Mouse (Mus musculus) limb, embryonic 15.5 days (tissue): ENCODE data around the gene A530084C06Rik. TPM values are rescaled to one million over a fixed set of nuclear protein-coding genes. Genes with fewer than 3 reads are reported as not detected.
A peak's percentile ranks its signal among the peaks of the same experiment; 100 is the strongest.

Experiments used
- ATAC-seq: fragments of 200-750 bp; cut with Nextera tagmentation; 2 replicates; pipeline ENCODE4 v1.8.0; 2017; ENCODE audit warnings: low read depth, moderate TSS enrichment; ENCODE audit not compliant: insufficient number of reproducible peaks, low FRiP score, low TSS enrichment
- H3K27ac ChIP-seq: fragments of 300-500 bp; sonication (generic); 2 replicates; pipeline ENCODE4 v1.5.1; 2015; ENCODE audit warnings: moderate library complexity, mild to moderate bottlenecking, inconsistent platforms
- H3K27me3 ChIP-seq: fragments of 300-500 bp; sonication (generic); 2 replicates; pipeline ENCODE4 v1.6.1; 2015; ENCODE audit warnings: inconsistent platforms
- H3K36me3 ChIP-seq: fragments of 300-500 bp; sonication (generic); 2 replicates; pipeline ENCODE4 v1.6.1; 2015; ENCODE audit warnings: inconsistent platforms
- H3K4me1 ChIP-seq: fragments of 300-500 bp; sonication (generic); 2 replicates; pipeline ENCODE4 v1.6.1; 2015; ENCODE audit warnings: inconsistent platforms
- H3K4me2 ChIP-seq: fragments of 300-500 bp; sonication (generic); 2 replicates; pipeline ENCODE4 v1.6.1; 2015; ENCODE audit warnings: mild to moderate bottlenecking, inconsistent platforms
- H3K4me3 ChIP-seq: fragments of 300-500 bp; sonication (generic); 2 replicates; pipeline ENCODE4 v1.5.1; 2015; ENCODE audit warnings: mild to moderate bottlenecking, inconsistent platforms
- H3K9ac ChIP-seq: fragments of 300-500 bp; sonication (generic); 2 replicates; pipeline ENCODE4 v1.6.1; 2015; ENCODE audit warnings: inconsistent platforms
- H3K9me3 ChIP-seq: fragments of 300-500 bp; sonication (generic); 2 replicates; pipeline ENCODE4 v1.6.1; 2016; ENCODE audit warnings: inconsistent platforms
- WGBS: fragments of 180-500 bp; shearing (Covaris S2); methylation state at CpG from one replicate; pipeline ENCODE4 v1.1.7; 2015; 5-methylcytosine and 5-hydroxymethylcytosine counted together
- polyA plus RNA-seq: library from polyadenylated mRNA; unstranded; fragments of >200 nt; fragmentation: Nextera tagmentation; extraction: Ambion mirVana; gene quantifications from 2 replicates; pipeline ENCODE4 v1.2.1, GENCODE M21; 2015

A530084C06Rik gene
- polyA plus RNA-seq, 1 experiment from 2014 or later = not detected

DNA sequence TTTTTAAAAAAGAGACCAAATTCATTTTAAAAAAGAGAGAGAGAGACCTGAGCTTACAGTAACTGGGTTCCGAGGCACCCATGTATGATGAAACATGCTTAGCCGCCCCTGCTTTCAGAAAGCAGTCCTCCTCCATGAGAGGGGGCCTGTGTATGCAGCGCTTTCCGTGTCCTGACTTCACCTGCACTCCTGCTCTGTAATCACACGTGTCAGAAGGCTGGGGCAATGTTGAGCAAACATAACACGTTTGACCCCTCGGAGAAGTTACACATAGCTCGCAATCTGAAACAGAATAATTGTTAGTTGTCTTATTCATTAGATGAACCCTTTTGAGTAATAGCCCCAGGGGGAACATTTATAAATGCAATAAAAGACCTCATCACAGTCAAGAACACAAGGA, 8.0 kb upstream of the A530084C06Rik start:
- Histone ChIP-seq H3K27ac (no peak overlapping the region), H3K4me2 (no peak overlapping the region), H3K27me3 (peaks cover 59% of the 10 kb centered on the region), H3K36me3 (no peaks in the 10 kb centered on the region), H3K9ac (no peak overlapping the region), H3K4me3 (no peak overlapping the region), H3K9me3 (no peaks in the 10 kb centered on the region), H3K4me1 (0 out of 2 replicates have a peak, but pooled peaks cover 2% of the 10 kb centered on the region)
- 58% methylated on average over 8 of the region's 8 CpGs for WGBS
- no peak for ATAC-seq

GRCm38 (mm10) chr13:31564394-31564793, 5.3 kb upstream of the A530084C06Rik start:
- Histone ChIP-seq H3K4me2 (no peak overlapping the region), H3K9me3 (no peaks in the 10 kb centered on the region), H3K4me3 (no peak overlapping the region), H3K4me1 (peaks cover 8% of the 10 kb centered on the region), H3K27ac (no peak overlapping the region), H3K27me3 (peaks cover 75% of the 10 kb centered on the region), H3K9ac (no peak overlapping the region), H3K36me3 (no peaks in the 10 kb centered on the region)
- no peak for ATAC-seq
- 33% methylated on average over 6 of the region's 6 CpGs for WGBS

DNA sequence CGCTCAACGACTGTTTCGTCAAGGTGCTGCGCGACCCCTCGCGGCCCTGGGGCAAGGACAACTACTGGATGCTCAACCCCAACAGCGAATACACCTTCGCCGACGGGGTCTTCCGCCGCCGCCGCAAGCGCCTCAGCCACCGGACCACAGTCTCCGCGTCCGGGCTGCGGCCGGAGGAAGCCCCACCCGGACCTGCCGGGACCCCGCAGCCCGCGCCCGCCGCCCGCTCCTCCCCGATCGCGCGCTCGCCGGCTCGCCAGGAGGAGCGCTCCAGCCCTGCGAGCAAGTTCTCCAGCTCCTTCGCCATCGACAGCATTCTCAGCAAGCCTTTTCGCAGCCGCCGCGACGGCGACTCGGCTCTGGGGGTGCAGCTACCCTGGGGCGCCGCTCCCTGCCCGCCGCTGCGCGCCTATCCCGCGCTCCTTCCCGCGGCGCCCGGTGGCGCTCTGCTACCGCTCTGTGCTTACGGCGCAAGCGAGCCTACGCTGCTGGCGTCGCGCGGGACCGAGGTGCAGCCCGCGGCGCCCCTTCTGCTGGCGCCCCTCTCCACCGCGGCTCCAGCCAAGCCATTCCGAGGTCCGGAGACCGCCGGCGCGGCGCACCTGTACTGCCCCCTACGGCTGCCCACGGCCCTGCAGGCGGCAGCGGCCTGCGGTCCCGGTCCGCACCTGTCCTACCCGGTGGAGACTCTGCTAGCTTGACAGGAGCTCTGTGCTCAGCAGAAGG, 449 bp upstream of the A530084C06Rik start:
- no peaks in the 10 kb centered on the region for H3K36me3 ChIP-seq
- under 1% methylated on average over 90 of the region's 92 CpGs for WGBS
- H3K4me3 ChIP-seq = peak overlapping the region; percentile 57
- H3K9me3 ChIP-seq = no peaks in the 10 kb centered on the region
- peak; percentile 56; the same call in 1 of the 2 replicates for ATAC-seq
- peak overlapping the region; percentile 99 for H3K4me2 ChIP-seq
- H3K27me3 ChIP-seq = peaks cover 94% of the 10 kb centered on the region
- H3K4me1 ChIP-seq = peaks cover 32% of the 10 kb centered on the region
- peak overlapping the region; percentile 37 for H3K9ac ChIP-seq
- no peak overlapping the region for H3K27ac ChIP-seq

DNA sequence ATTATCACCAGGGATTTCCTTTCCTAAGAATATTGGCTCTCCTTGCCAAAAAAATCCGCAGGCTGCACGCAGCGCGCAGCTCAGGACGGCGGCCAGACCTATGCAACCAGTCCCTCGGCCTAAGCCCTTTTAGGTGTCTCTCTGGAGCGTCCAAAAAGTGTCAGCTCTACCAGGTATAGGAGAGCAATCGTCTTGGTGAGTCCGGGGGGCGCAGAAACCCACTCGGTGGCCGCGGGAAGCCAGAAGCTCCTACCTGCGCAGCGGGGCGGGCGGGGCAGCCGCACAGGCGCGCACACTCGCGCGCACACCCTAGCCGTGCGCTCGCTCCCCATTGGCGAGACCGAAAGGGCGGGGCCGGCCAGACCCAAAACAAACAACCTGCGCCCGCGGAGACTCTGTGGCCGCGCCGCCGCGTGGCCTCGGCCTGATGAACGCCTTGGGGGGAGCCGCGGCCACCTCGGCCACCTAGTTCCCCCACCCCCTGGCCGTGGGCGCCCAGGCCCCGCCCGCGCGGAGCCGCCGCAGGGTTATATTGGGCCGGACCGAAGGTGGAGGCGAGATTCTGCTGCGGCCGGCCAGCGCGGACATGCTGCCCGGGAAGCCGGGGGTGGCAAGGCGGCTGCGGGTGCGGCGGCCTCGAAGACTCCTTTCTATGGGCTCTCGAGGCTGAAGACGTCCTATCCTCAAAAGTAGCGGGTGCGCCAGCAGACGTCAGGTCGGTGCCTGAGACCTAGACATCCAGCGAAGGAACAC, 1.2 kb downstream of the A530084C06Rik start:
- Histone ChIP-seq H3K4me2 (peak overlapping the region; percentile 99), H3K36me3 (no peaks in the 10 kb centered on the region), H3K9ac (peak overlapping the region; percentile 37; the same call in 1 of the 2 replicates), H3K4me1 (peaks cover 30% of the 10 kb centered on the region), H3K27ac (no peak overlapping the region), H3K4me3 (peak overlapping the region; percentile 57), H3K9me3 (no peaks in the 10 kb centered on the region), H3K27me3 (peaks cover 94% of the 10 kb centered on the region)
- ATAC-seq = no peak
- 1% methylated on average over 65 of the region's 73 CpGs for WGBS

GRCm38 (mm10) chr13:31556964-31557767, 2.0 kb downstream of the A530084C06Rik start:
- ATAC-seq = no peak
- 7% methylated on average over 24 of the region's 24 CpGs for WGBS
- Histone ChIP-seq H3K4me3 (peak overlapping the region; percentile 57), H3K9me3 (no peaks in the 10 kb centered on the region), H3K27ac (no peak overlapping the region), H3K4me1 (peaks cover 30% of the 10 kb centered on the region), H3K27me3 (peaks cover 86% of the 10 kb centered on the region), H3K36me3 (no peaks in the 10 kb centered on the region), H3K4me2 (peak overlapping the region; percentile 99), H3K9ac (no peak overlapping the region)

DNA sequence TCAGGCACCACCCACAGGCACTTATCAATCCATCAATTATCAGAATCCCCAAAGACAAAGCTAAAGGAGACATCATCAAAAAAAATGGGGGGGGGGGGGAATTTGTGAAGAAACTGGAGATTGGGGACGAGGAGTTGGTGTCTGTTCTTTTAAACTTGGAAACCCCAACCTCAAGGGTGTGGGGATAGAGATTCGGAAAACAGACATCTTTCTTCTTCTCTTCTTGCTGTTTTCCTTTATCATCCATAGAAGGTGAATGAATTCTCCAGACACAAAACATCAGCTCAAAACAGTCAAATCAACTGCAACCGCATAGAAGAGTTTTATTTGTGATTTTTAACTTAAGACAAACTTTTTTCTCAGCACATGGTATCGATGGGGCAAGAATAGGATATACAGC, 3.3 kb downstream of the A530084C06Rik start, which contains the start of gene Foxq1:
Foxq1 (plus strand) TSS at position 301 of the 400 bp plus-strand sequence.
- no peak within 1 kb of the TSS for H3K27ac ChIP-seq
- H3K4me3 ChIP-seq = no peak within 1 kb of the TSS
- no peak for ATAC-seq
- no peak within 1 kb of the TSS for H3K4me2 ChIP-seq
- peaks cover 30% of the 10 kb centered on the region for H3K4me1 ChIP-seq
- H3K9ac ChIP-seq = no peak within 1 kb of the TSS
- peaks cover 73% of the 10 kb centered on the region for H3K27me3 ChIP-seq
- H3K36me3 ChIP-seq = no peaks in the 10 kb centered on the region
- H3K9me3 ChIP-seq = no peaks in the 10 kb centered on the region
- 74% methylated on average over 4 of the region's 4 CpGs for WGBS

DNA sequence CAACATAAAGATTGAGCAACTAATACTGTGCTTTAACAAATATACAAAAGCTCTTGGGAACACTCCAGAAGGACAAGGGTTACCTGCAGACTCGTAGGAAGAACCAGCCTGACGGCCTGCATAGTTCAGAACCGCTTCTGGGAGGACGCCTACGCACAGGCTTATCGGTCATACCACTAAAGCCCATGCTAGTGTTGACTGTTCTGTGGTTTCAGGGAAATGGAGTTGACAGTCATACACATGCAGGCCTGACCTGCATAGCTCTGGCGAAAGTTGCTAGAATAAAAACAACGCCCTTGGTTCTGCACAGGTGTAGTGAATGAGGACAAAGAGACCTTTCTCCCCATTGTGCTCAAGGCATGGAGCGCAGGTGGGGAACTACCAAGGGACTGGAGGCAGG, 11.5 kb downstream of the A530084C06Rik start:
- Histone ChIP-seq H3K36me3 (no peaks in the 10 kb centered on the region), H3K4me3 (no peak overlapping the region), H3K27ac (no peak overlapping the region), H3K4me1 (no peaks in the 10 kb centered on the region), H3K9me3 (no peaks in the 10 kb centered on the region), H3K27me3 (no peaks in the 10 kb centered on the region), H3K4me2 (no peak overlapping the region), H3K9ac (no peak overlapping the region)
- ATAC-seq = no peak
- 82% methylated on average over 9 of the region's 9 CpGs for WGBS

GRCm38 (mm10) chr13:31547204-31547603, 11.9 kb downstream of the A530084C06Rik start:
- Histone ChIP-seq H3K27ac (no peak overlapping the region), H3K4me2 (no peak overlapping the region), H3K9ac (no peak overlapping the region), H3K4me1 (no peaks in the 10 kb centered on the region), H3K27me3 (no peaks in the 10 kb centered on the region), H3K9me3 (no peaks in the 10 kb centered on the region), H3K36me3 (no peaks in the 10 kb centered on the region), H3K4me3 (no peak overlapping the region)
- 74% methylated on average over 3 of the region's 3 CpGs for WGBS
- no peak for ATAC-seq

DNA sequence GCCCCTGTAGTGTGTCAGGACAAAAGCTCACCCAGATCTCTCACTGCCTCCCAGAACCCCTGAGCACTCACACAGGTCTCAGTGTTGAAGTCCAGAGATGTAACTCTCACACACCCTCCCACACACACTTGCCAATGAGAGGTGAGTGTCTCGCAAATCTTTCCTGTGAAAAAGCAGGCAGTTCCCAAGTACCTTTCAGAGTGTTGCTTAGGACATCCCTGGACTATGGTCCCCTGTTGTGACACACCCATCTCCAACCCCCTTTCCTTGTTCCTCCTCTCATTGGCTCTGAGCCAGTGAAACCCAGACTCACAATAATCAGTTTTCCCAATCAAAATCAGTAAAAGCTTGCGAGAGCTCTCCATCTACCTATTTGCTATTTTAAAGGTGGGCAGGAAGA, 12.3 kb downstream of the A530084C06Rik start:
- Histone ChIP-seq H3K4me3 (no peak overlapping the region), H3K36me3 (no peaks in the 10 kb centered on the region), H3K27me3 (no peaks in the 10 kb centered on the region), H3K9me3 (no peaks in the 10 kb centered on the region), H3K9ac (no peak overlapping the region), H3K4me2 (no peak overlapping the region), H3K4me1 (no peaks in the 10 kb centered on the region), H3K27ac (no peak overlapping the region)
- ATAC-seq = no peak
- 74% methylated on average over 2 of the region's 2 CpGs for WGBS

GRCm38 (mm10) chr13:31543021-31543420, 16.1 kb downstream of the A530084C06Rik start:
- Histone ChIP-seq H3K9ac (no peak overlapping the region), H3K36me3 (no peaks in the 10 kb centered on the region), H3K4me2 (no peak overlapping the region), H3K27me3 (no peaks in the 10 kb centered on the region), H3K4me3 (no peak overlapping the region), H3K27ac (no peak overlapping the region), H3K9me3 (no peaks in the 10 kb centered on the region), H3K4me1 (no peaks in the 10 kb centered on the region)
- ATAC-seq = no peak
- WGBS = 84% methylated on average over 5 of the region's 5 CpGs

- Histone ChIP-seq H3K9me3 (no peaks in the 10 kb centered on the region), H3K27ac (no peak overlapping the region), H3K27me3 (no peaks in the 10 kb centered on the region; the same call in 1 of the 2 replicates), H3K9ac (no peak overlapping the region), H3K36me3 (no peaks in the 10 kb centered on the region), H3K4me2 (no peak overlapping the region), H3K4me3 (no peak overlapping the region), H3K4me1 (no peaks in the 10 kb centered on the region)
- WGBS = 88% methylated on average over 4 of the region's 4 CpGs
- no peak for ATAC-seq
Observed at GRCm38 (mm10) chr13:31534726-31535125, 24.4 kb downstream of the A530084C06Rik start.
